Mouse (Mus musculus): ENCODE data around the gene Hes5.
A peak's percentile ranks its signal among the peaks of the same experiment; 100 is the strongest.

Hes5 gene

DNA sequence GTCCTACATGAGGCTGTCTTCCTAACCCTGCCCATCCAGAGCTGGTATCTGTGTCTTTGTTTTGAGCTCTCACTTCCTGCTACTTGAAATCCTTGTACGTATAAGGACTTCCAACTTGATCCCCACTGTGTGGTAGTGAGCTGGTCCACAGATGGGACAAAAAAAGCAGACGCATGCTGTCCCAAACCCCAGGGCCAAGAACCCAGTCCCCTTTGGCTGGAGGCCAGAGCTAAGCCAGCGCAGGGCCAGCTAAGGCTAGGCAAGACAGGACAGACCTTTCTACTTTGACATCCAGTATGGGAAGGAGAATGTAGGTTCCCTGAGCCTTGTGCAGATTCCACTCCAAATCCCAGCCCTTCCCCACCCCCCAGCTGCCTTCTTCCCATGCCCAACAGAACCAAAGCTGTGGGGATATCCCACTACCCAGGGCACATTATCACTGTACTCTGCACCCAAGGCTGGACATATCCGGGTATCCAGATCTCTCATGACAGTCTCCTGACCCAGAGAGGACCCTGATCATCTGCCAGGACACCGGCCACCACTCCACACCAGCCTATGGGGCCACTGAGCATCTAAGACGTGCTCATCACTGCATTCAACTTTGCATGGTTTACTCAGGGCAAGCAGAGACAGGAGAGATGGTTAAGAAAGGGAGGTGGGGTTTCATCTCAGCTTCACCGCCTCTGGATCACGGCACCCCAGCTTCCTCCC lies 50.7 kb downstream of the Hes5 start:
- peak; percentile 37 for DNase-seq (ENCODE audit: low read depth, low spot score)
